Mouse (Mus musculus): Measurements from ENCODE around the gene Ubr7. TPM values are rescaled to one million over a fixed set of nuclear protein-coding genes. Genes with fewer than 3 reads are reported as not detected.

Ubr7 gene
- total RNA-seq, 1 experiment: 87.5 TPM

GRCm38 (mm10) chr12:102744839-102745238 is 12.9 kb upstream of the Ubr7 start:
- peaks cover 3% of the 10 kb centered on the region for H3K36me3 ChIP-seq (ENCODE audit: control insufficient read depth, insufficient read depth, low read length, poor library complexity, severe bottlenecking)
- TF ChIP-seq MAFK (IDR thresholded peaks at IDR 0.05; ENCODE audit: insufficient read depth, low read depth, low read length) (no peak), HCFC1 (IDR thresholded peaks at IDR 0.05; ENCODE audit: borderline replicate concordance, insufficient read depth, low read length) (no peak), CHD2 (IDR thresholded peaks at IDR 0.05; ENCODE audit: low read depth, low read length) (no peak), ZNF384 (IDR thresholded peaks at IDR 0.05; ENCODE audit: low read depth, low read length) (no peak), ZC3H11A (IDR thresholded peaks at IDR 0.05; ENCODE audit: borderline replicate concordance, low read depth, low read length) (no peak)
- no peak overlapping the region; the same call in 1 of the 2 replicates for H3K9ac ChIP-seq (ENCODE audit: insufficient read depth, low read depth, low read length, poor library complexity, severe bottlenecking)
- H3K27ac ChIP-seq (ENCODE audit: insufficient read depth, low read depth, low read length, poor library complexity, severe bottlenecking): no peak overlapping the region
- H3K4me1 ChIP-seq (ENCODE audit: control insufficient read depth in 2 of 2, insufficient read depth in 2 of 2, low read length in 2 of 2, poor library complexity in 1 of 2): no peaks in the 10 kb centered on the region; a peak in 1 of 4 replicates
- in situ Hi-C loops (cut with MboI; ENCODE audit: low sequenced_read_pairs in 2 of 2, unreplicated experiment in 2 of 2): loop anchor here in 1 of 2 experiments (25.0 kb wide), 1 partner anchor 233 kb away; no protein-coding TSS in a partner anchor
- no peak for DNase-seq (ENCODE audit: low read depth, low spot score)
- H3K4me3 ChIP-seq (ENCODE audit: insufficient read depth in 1 of 2, low read depth in 1 of 2, low read length in 2 of 2, poor library complexity in 1 of 2, severe bottlenecking in 1 of 2): peak overlapping the region; percentile 76 to 96
- H3K9me3 ChIP-seq (ENCODE audit: control insufficient read depth, insufficient read depth, low read depth, low read length): no peaks in the 10 kb centered on the region

GRCm38 (mm10) chr12:102748256-102748655 is 9.5 kb upstream of the Ubr7 start:
- H3K4me1 ChIP-seq (ENCODE audit: control insufficient read depth in 2 of 2, insufficient read depth in 2 of 2, low read length in 2 of 2, poor library complexity in 1 of 2): peaks cover 0 to 2% of the 10 kb centered on the region in 2 experiments; a peak in 2 of 4 replicates
- TF ChIP-seq HCFC1 (IDR thresholded peaks at IDR 0.05; ENCODE audit: borderline replicate concordance, insufficient read depth, low read length) (no peak), CHD2 (IDR thresholded peaks at IDR 0.05; ENCODE audit: low read depth, low read length) (no peak), MAFK (IDR thresholded peaks at IDR 0.05; ENCODE audit: insufficient read depth, low read depth, low read length) (no peak), ZNF384 (IDR thresholded peaks at IDR 0.05; ENCODE audit: low read depth, low read length) (no peak), ZC3H11A (IDR thresholded peaks at IDR 0.05; ENCODE audit: borderline replicate concordance, low read depth, low read length) (no peak)
- no peak overlapping the region for H3K27ac ChIP-seq (ENCODE audit: insufficient read depth, low read depth, low read length, poor library complexity, severe bottlenecking)
- no peak overlapping the region for H3K4me3 ChIP-seq (ENCODE audit: insufficient read depth in 1 of 2, low read depth in 1 of 2, low read length in 2 of 2, poor library complexity in 1 of 2, severe bottlenecking in 1 of 2)
- no peaks in the 10 kb centered on the region for H3K9me3 ChIP-seq (ENCODE audit: control insufficient read depth, insufficient read depth, low read depth, low read length)
- H3K9ac ChIP-seq (ENCODE audit: insufficient read depth, low read depth, low read length, poor library complexity, severe bottlenecking): no peak overlapping the region
- peaks cover 3% of the 10 kb centered on the region; the same call in 1 of the 2 replicates for H3K36me3 ChIP-seq (ENCODE audit: control insufficient read depth, insufficient read depth, low read length, poor library complexity, severe bottlenecking)
- no peak for DNase-seq (ENCODE audit: low read depth, low spot score)
- in situ Hi-C loops (cut with MboI; ENCODE audit: low sequenced_read_pairs in 2 of 2, unreplicated experiment in 2 of 2): loop anchor here in 1 of 2 experiments (25.0 kb wide), 1 partner anchor 236 kb away; no protein-coding TSS in a partner anchor

GRCm38 (mm10) chr12:102756304-102756703 is 1.5 kb upstream of the Ubr7 start:
- peak overlapping the region; percentile 82; the same call in 1 of the 2 replicates for H3K9ac ChIP-seq (ENCODE audit: insufficient read depth, low read depth, low read length, poor library complexity, severe bottlenecking)
- H3K4me3 ChIP-seq (ENCODE audit: insufficient read depth in 1 of 2, low read depth in 1 of 2, low read length in 2 of 2, poor library complexity in 1 of 2, severe bottlenecking in 1 of 2): peak overlapping the region; percentile 79 to 97
- no peaks in the 10 kb centered on the region for H3K9me3 ChIP-seq (ENCODE audit: control insufficient read depth, insufficient read depth, low read depth, low read length)
- H3K4me1 ChIP-seq (ENCODE audit: control insufficient read depth in 2 of 2, insufficient read depth in 2 of 2, low read length in 2 of 2, poor library complexity in 1 of 2): peaks cover 0 to 6% of the 10 kb centered on the region in 2 experiments; a peak in 2 of 4 replicates
- in situ Hi-C loops (cut with MboI; ENCODE audit: low sequenced_read_pairs in 2 of 2, unreplicated experiment in 2 of 2): loop anchor here in 1 of 2 experiments (25.0 kb wide), 1 partner anchor 769 kb away; the partner anchor contains the start of gene Cpsf2
- H3K36me3 ChIP-seq (ENCODE audit: control insufficient read depth, insufficient read depth, low read length, poor library complexity, severe bottlenecking): 0 out of 2 replicates have a peak, but pooled peaks cover 3% of the 10 kb centered on the region
- peak; percentile 77 for DNase-seq (ENCODE audit: low read depth, low spot score)
- H3K27ac ChIP-seq (ENCODE audit: insufficient read depth, low read depth, low read length, poor library complexity, severe bottlenecking): no peak overlapping the region; the same call in 1 of the 2 replicates
- TF ChIP-seq ZNF384 (IDR thresholded peaks at IDR 0.05; ENCODE audit: low read depth, low read length) (no peak), CHD2 (IDR thresholded peaks at IDR 0.05; ENCODE audit: low read depth, low read length) (no peak), HCFC1 (IDR thresholded peaks at IDR 0.05; ENCODE audit: borderline replicate concordance, insufficient read depth, low read length) (peak; percentile 41; the same call in 1 of the 2 replicates), MAFK (IDR thresholded peaks at IDR 0.05; ENCODE audit: insufficient read depth, low read depth, low read length) (no peak), ZC3H11A (IDR thresholded peaks at IDR 0.05; ENCODE audit: borderline replicate concordance, low read depth, low read length) (no peak)

- H3K27ac ChIP-seq (ENCODE audit: insufficient read depth, low read depth, low read length, poor library complexity, severe bottlenecking): peak overlapping the region; percentile 72
- H3K9me3 ChIP-seq (ENCODE audit: control insufficient read depth, insufficient read depth, low read depth, low read length): no peaks in the 10 kb centered on the region
- in situ Hi-C loops (cut with MboI; ENCODE audit: low sequenced_read_pairs in 2 of 2, unreplicated experiment in 2 of 2): loop anchor here in 1 of 2 experiments (25.0 kb wide), 1 partner anchor 770 kb away; the partner anchor contains the start of gene Cpsf2
Measured at GRCm38 (mm10) chr12:102757055-102757688, 595 bp upstream of the Ubr7 start.

More at GRCm38 (mm10) chr12:102757055-102757688, 595 bp upstream of the Ubr7 start:
- H3K9ac ChIP-seq (ENCODE audit: insufficient read depth, low read depth, low read length, poor library complexity, severe bottlenecking): peak overlapping the region; percentile 82
- peaks cover 0 to 4% of the 10 kb centered on the region in 2 experiments; a peak in 2 of 4 replicates for H3K4me1 ChIP-seq (ENCODE audit: control insufficient read depth in 2 of 2, insufficient read depth in 2 of 2, low read length in 2 of 2, poor library complexity in 1 of 2)
- TF ChIP-seq ZNF384 (IDR thresholded peaks at IDR 0.05; ENCODE audit: low read depth, low read length): peak; percentile 75
- TF ChIP-seq CHD2 (IDR thresholded peaks at IDR 0.05; ENCODE audit: low read depth, low read length): no peak
- no peak for TF ChIP-seq ZC3H11A (IDR thresholded peaks at IDR 0.05; ENCODE audit: borderline replicate concordance, low read depth, low read length)
- TF ChIP-seq MAFK (IDR thresholded peaks at IDR 0.05; ENCODE audit: insufficient read depth, low read depth, low read length): no peak
- TF ChIP-seq HCFC1 (IDR thresholded peaks at IDR 0.05; ENCODE audit: borderline replicate concordance, insufficient read depth, low read length): no peak
- DNase-seq (ENCODE audit: low read depth, low spot score): no peak
- H3K36me3 ChIP-seq (ENCODE audit: control insufficient read depth, insufficient read depth, low read length, poor library complexity, severe bottlenecking): peaks cover 5% of the 10 kb centered on the region; the same call in 1 of the 2 replicates
- peak overlapping the region; percentile 79 to 97 for H3K4me3 ChIP-seq (ENCODE audit: insufficient read depth in 1 of 2, low read depth in 1 of 2, low read length in 2 of 2, poor library complexity in 1 of 2, severe bottlenecking in 1 of 2)
